ENCODE assay signal across 17 mouse cellular contexts in genomic region chr2:19060218-19060915, GRCm38 (mm10).
DNase-seq lines count a peak whose midpoint lies in the region; ATAC-seq and TF ChIP-seq lines count a peak whose summit lies in the region.
"Had no signal": no experiment of that assay in that cellular context is flagged by ENCODE, and none has a peak within 500 bp of the region (broad histone marks: within the 10 kb centered on the region; RNA-seq: fewer than 3 reads in every experiment).

No protein-coding gene starts in this region.

- H3K4me2 ChIP-seq in hindbrain, embryonic 14.5 days (replicated peaks) = no peak overlapping the region
- no peak overlapping the region for H3K4me2 ChIP-seq in hindbrain, postnatal 0 days (ENCODE audit: low read depth, low read length)
- no peak overlapping the region for H3K4me2 ChIP-seq in lung, embryonic 14.5 days
- H3K4me2 ChIP-seq: liver, embryonic 12.5 days had no signal

- TF ChIP-seq CTCF in hindbrain, postnatal 0 days (IDR thresholded peaks at IDR 0.05; ENCODE audit: low read depth) = no peak
- no peak for TF ChIP-seq CTCF in lung, embryonic 14.5 days (IDR thresholded peaks at IDR 0.05; ENCODE audit: low read depth)

- DNase-seq in adrenal gland, adult 2 months = peak; percentile 51
- no peak for DNase-seq in adrenal gland, postnatal 25 days
- DNase-seq in hindbrain, embryonic 14.5 days (ENCODE audit: low spot score) = no peak
- no peak for DNase-seq in hindbrain, postnatal 0 days (ENCODE audit: low spot score)
- peak; percentile 81 for DNase-seq in lung, embryonic 14.5 days
- DNase-seq in lung, postnatal 14 days = no peak
- DNase-seq in mesoderm, embryonic 11.5 days (ENCODE audit: low read depth, low spot score) = peak; percentile 19
- DNase-seq in thymus, postnatal 0 days (ENCODE audit: low spot score) = no peak
- DNase-seq: cerebellum, adult 8-10 months; heart, postnatal 10 days; kidney, postnatal 25 days; right cerebral cortex, postnatal 14 days; thymus, postnatal 4 days had no signal

- no peak overlapping the region for H3K27ac ChIP-seq in hindbrain, embryonic 14.5 days
- H3K27ac ChIP-seq in hindbrain, postnatal 0 days = no peak overlapping the region
- no peak overlapping the region for H3K27ac ChIP-seq in lung, embryonic 14.5 days (ENCODE audit: low read depth)
- H3K27ac ChIP-seq: liver, embryonic 12.5 days had no signal

- no peaks in the 10 kb centered on the region for H3K36me3 ChIP-seq in hindbrain, embryonic 14.5 days (replicated peaks; ENCODE audit: control insufficient read depth, insufficient read depth)
- no peaks in the 10 kb centered on the region for H3K36me3 ChIP-seq in hindbrain, postnatal 0 days (ENCODE audit: insufficient read depth, low read length)
- H3K36me3 ChIP-seq in lung, embryonic 14.5 days (ENCODE audit: insufficient read depth) = no peaks in the 10 kb centered on the region
- H3K36me3 ChIP-seq: liver, embryonic 12.5 days had no signal

- WGBS in hindbrain, embryonic 14.5 days = 73% methylated on average over 9 of the region's 9 CpGs
- WGBS in hindbrain, postnatal 0 days = 76% methylated on average over 9 of the region's 9 CpGs
- 43% methylated on average over 9 of the region's 9 CpGs for WGBS in lung, embryonic 14.5 days

- H3K27me3 ChIP-seq in hindbrain, embryonic 14.5 days (ENCODE audit: control insufficient read depth, insufficient read depth, low read length) = no peaks in the 10 kb centered on the region
- no peaks in the 10 kb centered on the region for H3K27me3 ChIP-seq in hindbrain, postnatal 0 days (ENCODE audit: insufficient read depth, low read length)
- H3K27me3 ChIP-seq in lung, embryonic 14.5 days (ENCODE audit: insufficient read depth, low read length) = no peaks in the 10 kb centered on the region
- H3K27me3 ChIP-seq: CH12.LX; liver, embryonic 12.5 days had no signal

- no peaks in the 10 kb centered on the region for H3K9me3 ChIP-seq in hindbrain, embryonic 14.5 days (ENCODE audit: control insufficient read depth, low read length)
- no peaks in the 10 kb centered on the region for H3K9me3 ChIP-seq in hindbrain, postnatal 0 days (ENCODE audit: low read length)
- H3K9me3 ChIP-seq in lung, embryonic 14.5 days (ENCODE audit: low read depth, low read length) = no peaks in the 10 kb centered on the region
- H3K9me3 ChIP-seq: liver, embryonic 12.5 days had no signal

- no peak overlapping the region for H3K9ac ChIP-seq in hindbrain, embryonic 14.5 days
- H3K9ac ChIP-seq in hindbrain, postnatal 0 days (replicated peaks; ENCODE audit: low read length) = no peak overlapping the region
- H3K9ac ChIP-seq in lung, embryonic 14.5 days = no peak overlapping the region
- H3K9ac ChIP-seq: liver, embryonic 12.5 days had no signal

- 0 out of 2 replicates have a peak, but pooled peaks have one; percentile 17 for ATAC-seq in hindbrain, embryonic 14.5 days (ENCODE audit: low FRiP score)
- ATAC-seq in hindbrain, postnatal 0 days = no peak
- peak; percentile 52; the same call in 1 of the 2 replicates for ATAC-seq in lung, embryonic 14.5 days (ENCODE audit: insufficient read depth)
- ATAC-seq: activated CD4-positive, CD25-positive, alpha-beta regulatory T cell, adult 4 months; forebrain, embryonic 16.5 days; liver, embryonic 12.5 days had no signal

- H3K4me1 ChIP-seq in hindbrain, embryonic 14.5 days (replicated peaks; ENCODE audit: control insufficient read depth, insufficient read depth, low read length) = no peaks in the 10 kb centered on the region
- no peaks in the 10 kb centered on the region for H3K4me1 ChIP-seq in hindbrain, postnatal 0 days (ENCODE audit: insufficient read depth, low read length)
- H3K4me1 ChIP-seq in lung, embryonic 14.5 days (ENCODE audit: insufficient read depth) = peaks cover 4% of the 10 kb centered on the region

- H3K4me3 ChIP-seq in hindbrain, embryonic 14.5 days (replicated peaks; ENCODE audit: low read length) = no peak overlapping the region
- H3K4me3 ChIP-seq in hindbrain, postnatal 0 days (ENCODE audit: low read length) = no peak overlapping the region
- H3K4me3 ChIP-seq in lung, embryonic 14.5 days (ENCODE audit: low read depth, low read length) = no peak overlapping the region
- H3K4me3 ChIP-seq: liver, embryonic 12.5 days had no signal

Comparison
In these comparisons a context has a peak if more than half of its experiments do, and no peak if none do; other contexts are left out.
1. DNase-seq: peak in adrenal gland, adult 2 months (single experiment), lung, embryonic 14.5 days (single experiment) and mesoderm, embryonic 11.5 days (single experiment); none in adrenal gland, postnatal 25 days (single experiment), hindbrain, embryonic 14.5 days (single experiment), hindbrain, postnatal 0 days (single experiment), lung, postnatal 14 days (single experiment) and thymus, postnatal 0 days (single experiment).